Mouse (Mus musculus) hindbrain, embryonic 14.5 days (tissue): ENCODE data around the gene Ank. TPM values are rescaled to one million over a fixed set of nuclear protein-coding genes. Genes with fewer than 3 reads are reported as not detected.

Source experiments
- ATAC-seq: fragments of 200-750 bp; cut with Nextera tagmentation; 2 replicates; pipeline ENCODE4 v1.8.0; 2017; ENCODE audit warnings: moderate number of reproducible peaks, mild to moderate bottlenecking, moderate TSS enrichment, moderate library complexity; ENCODE audit not compliant: low FRiP score
- DNase-seq: peaks from one replicate; pipeline ENCODE4 v3.0.0-alpha.2; 2015; ENCODE audit warnings: low spot score
- H3K27ac ChIP-seq: fragments of 300-500 bp; sonication (generic); 2 replicates; pipeline ENCODE4 v1.5.1; 2014; ENCODE audit warnings: mild to moderate bottlenecking, moderate library complexity
- H3K27me3 ChIP-seq: fragments of 300-500 bp; sonication (generic); 2 replicates; pipeline ENCODE4 v1.6.1; 2014; ENCODE audit warnings: mild to moderate bottlenecking, low read length, mixed read lengths; ENCODE audit not compliant: control insufficient read depth, insufficient read depth
- H3K36me3 ChIP-seq: fragments of 300-500 bp; sonication (generic); replicated peaks from 2 replicates; pipeline ENCODE4 v1.6.1; 2014; ENCODE audit not compliant: control insufficient read depth, insufficient read depth
- H3K4me1 ChIP-seq: fragments of 300-500 bp; sonication (generic); replicated peaks from 2 replicates; pipeline ENCODE4 v1.6.1; 2014; ENCODE audit warnings: antibody characterized with exemption, low read length, mixed read lengths; ENCODE audit not compliant: control insufficient read depth, insufficient read depth
- H3K4me2 ChIP-seq: fragments of 300-500 bp; sonication (generic); replicated peaks from 2 replicates; pipeline ENCODE4 v1.6.1; 2014; ENCODE audit warnings: mild to moderate bottlenecking, moderate library complexity
- H3K4me3 ChIP-seq: fragments of 300-500 bp; sonication (generic); replicated peaks from 2 replicates; pipeline ENCODE4 v1.5.1; 2014; ENCODE audit warnings: mild to moderate bottlenecking, low read length
- H3K9ac ChIP-seq: fragments of 300-500 bp; sonication (generic); 2 replicates; pipeline ENCODE4 v1.6.1; 2014
- H3K9me3 ChIP-seq: fragments of 300-500 bp; sonication (generic); 2 replicates; pipeline ENCODE4 v1.6.1; 2016; ENCODE audit warnings: low read length; ENCODE audit not compliant: control insufficient read depth
- WGBS: fragments of 180-500 bp; shearing (Covaris S2); extraction: QIAGEN DNeasy Blood & Tissue Kit; methylation state at CpG from one replicate; pipeline ENCODE4 v1.1.7; 2014; 5-methylcytosine and 5-hydroxymethylcytosine counted together
- polyA plus RNA-seq: library from polyadenylated mRNA; unstranded; fragments of >200 nt; fragmentation: Nextera tagmentation; extraction: Ambion mirVana; gene quantifications from 2 replicates; pipeline ENCODE4 v1.2.1, GENCODE M21; 2014

The Ank gene
- polyA plus RNA-seq, 1 experiment from 2014 or later, result 18.6 TPM

DNA sequence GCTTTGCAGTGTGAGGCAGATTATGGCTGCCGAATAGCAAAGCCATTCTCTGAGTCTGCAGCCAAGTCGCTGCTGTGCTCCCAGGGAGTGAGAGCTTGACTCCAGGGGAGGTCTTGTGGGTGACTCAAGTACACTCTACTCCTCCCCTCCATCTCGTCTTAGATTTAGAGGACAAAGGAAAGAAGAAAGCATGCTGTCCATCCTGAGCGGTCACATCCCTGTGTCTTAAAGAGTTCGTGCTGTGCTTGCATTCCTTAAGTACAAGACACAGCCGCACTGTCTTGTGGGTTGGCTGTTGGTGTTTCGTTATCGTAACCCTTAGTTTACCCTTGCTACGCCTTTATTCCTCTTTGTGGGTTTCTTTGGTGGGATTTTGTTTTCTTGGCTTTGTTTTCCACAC lies 24.2 kb downstream of the Ank start:
- 63% methylated on average over 9 of the region's 9 CpGs for WGBS
- H3K9me3 ChIP-seq, result no peaks in the 10 kb centered on the region

DNA sequence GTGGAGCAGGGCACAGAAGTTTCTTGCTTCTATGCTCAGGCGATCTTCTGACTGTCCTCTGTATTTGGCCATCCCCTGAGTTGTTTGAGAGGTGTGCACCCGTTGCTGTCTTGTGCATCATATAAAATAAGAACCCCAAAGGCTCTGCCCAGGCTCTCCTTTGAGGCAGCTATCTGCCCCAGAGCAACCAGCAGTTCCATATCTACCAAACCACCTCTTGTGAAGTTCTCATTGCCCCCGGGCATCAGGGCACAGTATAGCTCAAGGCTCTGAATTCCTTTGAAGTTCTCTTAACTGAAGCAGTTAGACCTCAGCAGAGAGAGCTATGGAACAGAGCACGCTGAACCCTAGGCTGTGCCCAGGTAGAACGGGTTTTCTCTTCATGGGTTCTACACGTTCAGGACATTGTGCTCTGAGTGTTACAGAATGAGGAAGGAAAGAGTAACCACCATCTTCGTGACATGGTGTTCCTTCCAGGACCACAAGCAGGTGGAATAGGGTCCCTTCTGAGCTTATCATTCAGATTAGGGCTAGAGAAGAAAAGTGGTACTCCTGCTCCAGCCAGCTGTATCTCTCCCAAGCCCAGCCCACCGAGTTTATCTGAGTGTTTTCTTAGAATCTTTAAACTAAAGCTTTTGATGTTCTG lies 25.1 kb downstream of the Ank start:
- DNase-seq (no peak), ATAC-seq (no peak)
- Histone ChIP-seq H3K4me2 (no peak overlapping the region), H3K9ac (no peak overlapping the region), H3K4me1 (peaks cover 38% of the 10 kb centered on the region), H3K36me3 (no peaks in the 10 kb centered on the region), H3K4me3 (no peak overlapping the region), H3K9me3 (no peaks in the 10 kb centered on the region), H3K27me3 (no peaks in the 10 kb centered on the region), H3K27ac (no peak overlapping the region)
- 96% methylated on average over 8 of the region's 8 CpGs for WGBS

More for the DNA sequence above, 24.2 kb downstream of the Ank start:
- no peak for ATAC-seq
- no peak overlapping the region for H3K27ac ChIP-seq
- no peaks in the 10 kb centered on the region for H3K27me3 ChIP-seq
- H3K4me2 ChIP-seq, result no peak overlapping the region
- no peak for DNase-seq
- H3K9ac ChIP-seq, result no peak overlapping the region
- peaks cover 38% of the 10 kb centered on the region for H3K4me1 ChIP-seq
- H3K36me3 ChIP-seq, result no peaks in the 10 kb centered on the region
- H3K4me3 ChIP-seq, result no peak overlapping the region

DNA sequence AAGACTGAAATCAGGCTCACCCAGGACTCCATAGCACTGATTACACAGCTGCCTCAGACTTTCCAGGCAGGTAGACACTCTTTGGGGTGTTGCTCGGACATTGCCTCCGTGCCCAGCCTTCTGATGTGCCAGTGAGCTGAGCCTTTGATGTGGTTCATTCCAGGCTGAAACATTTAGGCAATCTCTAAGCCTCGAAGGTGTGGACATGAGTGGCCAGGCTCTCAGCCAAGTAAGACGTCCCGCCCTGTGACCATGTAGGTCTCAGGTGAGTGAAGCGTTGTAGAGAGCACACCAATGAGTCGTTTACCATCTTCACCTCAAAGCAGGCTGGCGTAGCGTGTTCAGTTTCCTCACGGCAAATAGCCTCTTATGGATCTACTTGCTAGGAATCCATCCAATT lies 25.7 kb downstream of the Ank start:
- ATAC-seq (no peak), DNase-seq (no peak)
- Histone ChIP-seq H3K4me1 (peaks cover 38% of the 10 kb centered on the region), H3K9ac (no peak overlapping the region), H3K9me3 (no peaks in the 10 kb centered on the region), H3K4me2 (no peak overlapping the region), H3K27me3 (no peaks in the 10 kb centered on the region), H3K4me3 (no peak overlapping the region), H3K27ac (no peak overlapping the region), H3K36me3 (no peaks in the 10 kb centered on the region)
- 94% methylated on average over 10 of the region's 10 CpGs for WGBS

DNA sequence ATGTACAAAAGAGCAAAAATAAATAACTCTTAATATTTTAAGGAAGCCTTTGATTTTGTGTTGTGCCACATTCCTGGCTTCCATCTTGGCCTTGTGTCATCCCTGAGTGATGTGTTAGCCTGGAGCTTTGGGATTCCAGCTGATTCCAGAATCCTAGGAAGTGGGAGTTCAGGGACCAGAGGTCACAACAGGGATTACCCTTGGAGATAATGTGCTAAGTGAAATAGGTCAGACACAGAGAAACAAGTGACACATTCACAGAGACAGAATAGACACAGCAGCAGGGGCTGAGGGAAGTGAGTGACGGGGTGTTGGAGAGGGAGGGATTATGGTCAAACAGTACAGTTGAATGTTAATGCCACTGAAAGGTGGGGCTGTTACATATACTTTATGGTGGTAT lies 26.3 kb downstream of the Ank start:
- Histone ChIP-seq H3K9ac (no peak overlapping the region), H3K4me3 (no peak overlapping the region), H3K27ac (no peak overlapping the region), H3K9me3 (no peaks in the 10 kb centered on the region), H3K36me3 (no peaks in the 10 kb centered on the region), H3K27me3 (no peaks in the 10 kb centered on the region), H3K4me2 (no peak overlapping the region), H3K4me1 (peaks cover 38% of the 10 kb centered on the region)
- ATAC-seq, result no peak
- DNase-seq, result no peak
- WGBS, result 65% methylated on average over 1 of the region's 1 CpGs

DNA sequence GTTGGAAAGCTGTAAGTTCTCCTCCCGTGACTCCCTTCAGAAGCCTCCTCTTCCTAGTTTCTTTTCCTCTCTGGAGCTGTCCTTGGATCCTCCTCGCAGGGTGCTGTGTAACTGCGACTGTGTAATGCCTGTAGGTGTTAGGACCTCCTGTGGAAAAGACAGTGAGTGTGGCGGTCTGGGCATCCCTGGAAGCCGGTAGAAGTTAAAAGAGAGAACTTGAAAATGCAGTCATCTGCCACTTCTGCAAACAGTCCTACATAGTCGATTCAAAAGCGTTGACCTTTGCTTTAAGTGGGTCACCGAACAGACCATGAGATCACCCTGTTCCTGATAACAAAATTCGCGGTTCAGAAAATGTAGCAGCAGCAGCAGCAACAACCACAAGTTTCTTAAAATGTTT lies 27.0 kb downstream of the Ank start:
- H3K4me2 ChIP-seq, result no peak overlapping the region
- no peak for DNase-seq
- H3K36me3 ChIP-seq, result no peaks in the 10 kb centered on the region
- 34% methylated on average over 10 of the region's 10 CpGs for WGBS
- H3K27me3 ChIP-seq, result no peaks in the 10 kb centered on the region
- H3K4me3 ChIP-seq, result no peak overlapping the region
- H3K27ac ChIP-seq, result no peak overlapping the region
- H3K4me1 ChIP-seq, result peaks cover 32% of the 10 kb centered on the region
- H3K9me3 ChIP-seq, result no peaks in the 10 kb centered on the region
- ATAC-seq, result no peak
- H3K9ac ChIP-seq, result no peak overlapping the region

DNA sequence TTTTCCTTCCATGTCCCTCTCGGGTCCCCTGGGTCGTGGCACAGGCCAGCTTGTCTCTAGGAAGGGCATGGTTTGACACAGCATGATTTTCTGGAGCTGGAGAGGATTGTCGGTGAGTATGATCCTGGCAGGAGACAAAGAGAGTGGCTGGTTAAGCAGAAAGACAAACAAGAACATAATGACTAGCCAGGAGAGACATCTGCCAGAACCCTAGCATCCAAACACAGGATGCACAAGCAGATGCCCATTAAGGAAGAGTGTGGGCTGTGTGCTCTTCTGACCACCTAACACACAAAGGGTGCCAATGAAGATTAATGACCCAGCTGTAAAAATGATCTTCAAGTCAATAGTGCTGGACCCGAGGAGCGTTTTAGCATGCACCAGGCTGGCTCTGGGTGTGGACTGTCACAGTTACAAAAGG lies 29.5 kb downstream of the Ank start:
- H3K4me1 ChIP-seq, result peaks cover 32% of the 10 kb centered on the region
- ATAC-seq (peak; percentile 22; the same call in 1 of the 2 replicates), DNase-seq (no peak)
- 27% methylated on average over 5 of the region's 5 CpGs for WGBS
- no peaks in the 10 kb centered on the region for H3K27me3 ChIP-seq
- peak overlapping the region; percentile 62 for H3K27ac ChIP-seq
- H3K4me3 ChIP-seq, result no peak overlapping the region
- no peaks in the 10 kb centered on the region for H3K9me3 ChIP-seq
- no peak overlapping the region for H3K4me2 ChIP-seq
- no peaks in the 10 kb centered on the region for H3K36me3 ChIP-seq
- H3K9ac ChIP-seq, result no peak overlapping the region

DNA sequence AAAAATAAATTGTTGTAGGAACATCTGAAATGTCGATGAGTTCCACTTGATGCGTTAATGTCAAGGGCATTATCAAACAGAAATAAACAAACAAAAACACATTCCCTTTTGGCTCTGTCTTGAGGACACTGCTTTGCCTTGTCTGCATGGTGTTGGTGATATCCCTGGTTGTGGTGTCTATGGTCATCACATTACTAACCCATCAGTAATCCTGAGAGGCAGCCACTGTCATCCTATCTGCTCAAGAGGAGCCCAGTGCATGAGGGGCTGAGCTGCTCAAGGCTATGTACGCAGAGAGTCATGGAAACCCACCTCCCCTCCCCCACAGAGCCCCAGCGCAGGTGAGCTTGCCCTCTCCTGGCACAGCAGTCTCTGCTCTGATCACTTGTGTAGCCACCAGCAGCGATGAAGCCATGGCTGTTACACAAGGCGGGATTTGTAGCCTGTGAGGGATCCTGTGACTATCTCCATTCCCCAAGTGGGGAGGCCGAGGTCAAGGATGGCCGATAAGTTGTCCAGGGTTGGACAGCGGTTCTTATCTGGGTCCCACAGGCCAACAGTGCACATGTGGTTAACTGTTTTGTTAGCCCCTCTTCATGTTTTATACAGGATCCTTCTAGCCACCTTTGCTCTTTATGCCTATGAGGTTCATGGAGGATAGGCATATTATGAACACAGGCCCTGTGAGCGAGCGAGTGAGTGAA lies 30.3 kb downstream of the Ank start:
- Histone ChIP-seq H3K9ac (no peak overlapping the region), H3K27me3 (no peaks in the 10 kb centered on the region), H3K4me3 (no peak overlapping the region), H3K27ac (no peak overlapping the region), H3K36me3 (no peaks in the 10 kb centered on the region), H3K4me1 (peaks cover 32% of the 10 kb centered on the region), H3K4me2 (no peak overlapping the region), H3K9me3 (no peaks in the 10 kb centered on the region)
- 58% methylated on average over 11 of the region's 11 CpGs for WGBS
- ATAC-seq, result peak; percentile 37; the same call in 1 of the 2 replicates
- DNase-seq, result no peak

DNA sequence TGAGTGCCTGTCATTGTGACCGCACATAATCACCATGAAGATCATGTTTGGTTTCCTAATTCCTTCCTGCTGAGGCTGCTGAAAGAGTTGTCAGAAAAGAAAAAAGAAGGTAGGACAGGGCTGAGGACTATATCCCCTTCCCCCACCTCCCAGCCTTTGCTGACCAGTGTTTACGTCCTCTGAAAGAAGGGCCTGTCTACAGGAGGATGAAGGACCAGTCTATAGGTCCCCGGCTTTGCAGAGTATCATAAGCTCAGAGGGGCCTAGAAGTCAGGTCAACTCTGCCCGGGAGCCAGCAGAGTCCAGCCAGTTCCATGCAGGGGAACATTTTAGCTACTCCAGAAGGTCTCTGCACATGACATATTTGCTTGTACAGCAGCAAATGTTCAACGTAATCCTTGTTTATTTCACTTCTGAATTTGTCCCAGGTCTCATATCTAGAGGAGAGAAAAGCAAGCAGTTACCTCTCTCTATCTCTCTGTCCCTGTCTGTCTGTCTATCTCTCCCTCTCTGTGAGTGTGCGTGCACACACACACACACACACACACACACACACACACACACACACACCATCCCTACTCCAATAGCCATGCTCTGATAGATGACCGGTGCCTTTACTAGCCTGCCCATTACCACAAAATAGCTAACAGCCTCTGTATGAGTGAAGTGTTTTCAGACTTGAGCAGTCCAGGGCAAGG lies 31.0 kb downstream of the Ank start:
- no peak overlapping the region for H3K4me3 ChIP-seq
- no peak overlapping the region for H3K27ac ChIP-seq
- H3K4me2 ChIP-seq, result no peak overlapping the region
- 49% methylated on average over 7 of the region's 7 CpGs for WGBS
- DNase-seq (no peak), ATAC-seq (no peak; the same call in 1 of the 2 replicates)
- H3K4me1 ChIP-seq, result peaks cover 36% of the 10 kb centered on the region
- H3K27me3 ChIP-seq, result no peaks in the 10 kb centered on the region
- H3K36me3 ChIP-seq, result no peaks in the 10 kb centered on the region
- H3K9me3 ChIP-seq, result no peaks in the 10 kb centered on the region
- no peak overlapping the region for H3K9ac ChIP-seq

DNA sequence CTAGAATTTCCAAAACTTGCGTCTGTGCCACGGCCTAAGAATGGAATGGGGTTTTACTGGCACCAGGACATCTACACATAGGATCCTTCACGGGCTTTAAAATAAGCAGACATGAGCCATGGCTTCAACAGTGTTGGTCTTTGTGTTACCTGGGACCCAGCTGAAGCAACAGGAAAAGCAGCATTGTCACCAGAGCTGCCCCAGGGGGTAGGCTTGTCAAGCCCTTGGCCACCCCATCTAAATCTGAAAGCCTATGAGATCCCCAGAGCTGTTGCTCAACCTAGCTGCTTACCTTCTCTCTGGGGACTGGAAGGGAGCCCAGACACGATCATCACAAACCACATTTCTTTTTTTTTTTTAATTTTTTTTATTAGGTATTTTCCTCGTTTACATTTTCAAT lies 31.6 kb downstream of the Ank start:
- 84% methylated on average over 5 of the region's 5 CpGs for WGBS
- Histone ChIP-seq H3K4me2 (no peak overlapping the region), H3K27me3 (no peaks in the 10 kb centered on the region), H3K4me3 (no peak overlapping the region), H3K9me3 (no peaks in the 10 kb centered on the region), H3K4me1 (peaks cover 41% of the 10 kb centered on the region), H3K36me3 (no peaks in the 10 kb centered on the region), H3K27ac (no peak overlapping the region), H3K9ac (no peak overlapping the region)
- ATAC-seq (no peak), DNase-seq (no peak)
